Mouse (Mus musculus) embryonic facial prominence, embryonic 15.5 days (tissue): ENCODE data around the gene Cdkal1. TPM values are rescaled to one million over a fixed set of nuclear protein-coding genes. Genes with fewer than 3 reads are reported as not detected.

ENCODE experiments used
- ATAC-seq: fragments of 200-750 bp; cut with Nextera tagmentation; 2 replicates; pipeline ENCODE4 v1.8.0; 2017; ENCODE audit warnings: low read depth, moderate TSS enrichment; ENCODE audit not compliant: insufficient number of reproducible peaks, low FRiP score, low TSS enrichment
- H3K27ac ChIP-seq: fragments of 300-500 bp; sonication (generic); replicated peaks from 2 replicates; pipeline ENCODE4 v1.5.1; 2015; ENCODE audit warnings: mild to moderate bottlenecking, inconsistent platforms
- H3K27me3 ChIP-seq: fragments of 300-500 bp; sonication (generic); 2 replicates; pipeline ENCODE4 v1.6.1; 2015; ENCODE audit warnings: inconsistent platforms
- H3K36me3 ChIP-seq: fragments of 300-500 bp; sonication (generic); 2 replicates; pipeline ENCODE4 v1.6.1; 2015; ENCODE audit warnings: mild to moderate bottlenecking, inconsistent platforms
- H3K4me1 ChIP-seq: fragments of 300-500 bp; sonication (generic); 2 replicates; pipeline ENCODE4 v1.6.1; 2015; ENCODE audit warnings: inconsistent platforms
- H3K4me2 ChIP-seq: fragments of 300-500 bp; sonication (generic); replicated peaks from 2 replicates; pipeline ENCODE4 v1.6.1; 2015; ENCODE audit warnings: mild to moderate bottlenecking, inconsistent platforms
- H3K4me3 ChIP-seq: fragments of 300-500 bp; sonication (generic); replicated peaks from 2 replicates; pipeline ENCODE4 v1.5.1; 2015; ENCODE audit warnings: mild to moderate bottlenecking, inconsistent platforms
- H3K9ac ChIP-seq: fragments of 300-500 bp; sonication (generic); 2 replicates; pipeline ENCODE4 v1.6.1; 2015; ENCODE audit warnings: inconsistent platforms
- H3K9me3 ChIP-seq: fragments of 300-500 bp; sonication (generic); replicated peaks from 2 replicates; pipeline ENCODE4 v1.6.1; 2016; ENCODE audit warnings: inconsistent platforms
- WGBS: fragments of 180-500 bp; shearing (Covaris S2); methylation state at CpG from one replicate; pipeline ENCODE4 v1.1.7; 2015; 5-methylcytosine and 5-hydroxymethylcytosine counted together
- polyA plus RNA-seq: library from polyadenylated mRNA; unstranded; fragments of >200 nt; fragmentation: Nextera tagmentation; extraction: Ambion mirVana; gene quantifications from 2 replicates; pipeline ENCODE4 v1.2.1, GENCODE M21; 2015

Gene Cdkal1
- polyA plus RNA-seq, 1 experiment from 2014 or later = 31.2 TPM

- Histone ChIP-seq H3K27ac (no peak overlapping the region), H3K4me1 (no peaks in the 10 kb centered on the region), H3K9me3 (no peaks in the 10 kb centered on the region), H3K4me2 (no peak overlapping the region), H3K27me3 (no peaks in the 10 kb centered on the region), H3K4me3 (no peak overlapping the region), H3K9ac (no peak overlapping the region), H3K36me3 (no peaks in the 10 kb centered on the region)
- 87% methylated on average over 7 of the region's 7 CpGs for WGBS
- ATAC-seq = no peak
Observed at GRCm38 (mm10) chr13:29580780-29581179, 274.7 kb downstream of the Cdkal1 start.

- ATAC-seq = no peak
- no peaks in the 10 kb centered on the region for H3K9me3 ChIP-seq
- WGBS = 59% methylated on average over 3 of the region's 3 CpGs
- H3K4me1 ChIP-seq = no peaks in the 10 kb centered on the region
- no peak overlapping the region for H3K4me2 ChIP-seq
- H3K36me3 ChIP-seq = no peaks in the 10 kb centered on the region
- no peak overlapping the region for H3K4me3 ChIP-seq
- H3K27ac ChIP-seq = no peak overlapping the region
- H3K9ac ChIP-seq = no peak overlapping the region
- H3K27me3 ChIP-seq = no peaks in the 10 kb centered on the region
Observed at GRCm38 (mm10) chr13:29580009-29580408, 275.5 kb downstream of the Cdkal1 start.

GRCm38 (mm10) chr13:29578621-29579020 is 276.9 kb downstream of the Cdkal1 start:
- H3K4me3 ChIP-seq = no peak overlapping the region
- no peaks in the 10 kb centered on the region for H3K36me3 ChIP-seq
- WGBS = 87% methylated on average over 3 of the region's 3 CpGs
- H3K9me3 ChIP-seq = no peaks in the 10 kb centered on the region
- no peak overlapping the region for H3K4me2 ChIP-seq
- H3K27ac ChIP-seq = no peak overlapping the region
- no peaks in the 10 kb centered on the region for H3K27me3 ChIP-seq
- ATAC-seq = no peak
- H3K4me1 ChIP-seq = no peaks in the 10 kb centered on the region
- no peak overlapping the region for H3K9ac ChIP-seq

- Histone ChIP-seq H3K4me1 (no peaks in the 10 kb centered on the region), H3K27me3 (no peaks in the 10 kb centered on the region), H3K9ac (no peak overlapping the region), H3K4me3 (no peak overlapping the region), H3K27ac (no peak overlapping the region), H3K9me3 (no peaks in the 10 kb centered on the region), H3K36me3 (no peaks in the 10 kb centered on the region), H3K4me2 (no peak overlapping the region)
- 62% methylated on average over 1 of the region's 1 CpGs for WGBS
- ATAC-seq = no peak
Observed at GRCm38 (mm10) chr13:29574784-29575183, 280.7 kb downstream of the Cdkal1 start.

- WGBS = 38% methylated on average over 2 of the region's 2 CpGs
Observed at GRCm38 (mm10) chr13:29572477-29572876, 283.0 kb downstream of the Cdkal1 start.

GRCm38 (mm10) chr13:29565710-29566109 is 289.8 kb downstream of the Cdkal1 start:
- H3K27ac ChIP-seq = no peak overlapping the region
- no peak overlapping the region for H3K4me3 ChIP-seq
- no peaks in the 10 kb centered on the region for H3K9me3 ChIP-seq
- H3K4me1 ChIP-seq = no peaks in the 10 kb centered on the region
- H3K9ac ChIP-seq = no peak overlapping the region
- ATAC-seq = no peak
- H3K27me3 ChIP-seq = no peaks in the 10 kb centered on the region
- 20% methylated on average over 5 of the region's 5 CpGs for WGBS
- H3K36me3 ChIP-seq = no peaks in the 10 kb centered on the region
- no peak overlapping the region for H3K4me2 ChIP-seq

More at GRCm38 (mm10) chr13:29572477-29572876, 283.0 kb downstream of the Cdkal1 start:
- Histone ChIP-seq H3K9me3 (no peaks in the 10 kb centered on the region), H3K36me3 (no peaks in the 10 kb centered on the region), H3K9ac (no peak overlapping the region), H3K4me1 (no peaks in the 10 kb centered on the region), H3K4me2 (no peak overlapping the region), H3K4me3 (no peak overlapping the region), H3K27me3 (no peaks in the 10 kb centered on the region), H3K27ac (no peak overlapping the region)
- no peak for ATAC-seq

GRCm38 (mm10) chr13:29559188-29559587 is 296.3 kb downstream of the Cdkal1 start:
- no peaks in the 10 kb centered on the region for H3K27me3 ChIP-seq
- no peaks in the 10 kb centered on the region for H3K9me3 ChIP-seq
- H3K4me2 ChIP-seq = no peak overlapping the region
- H3K9ac ChIP-seq = no peak overlapping the region
- WGBS = 64% methylated on average over 3 of the region's 3 CpGs
- no peak overlapping the region for H3K27ac ChIP-seq
- no peak overlapping the region for H3K4me3 ChIP-seq
- no peak for ATAC-seq
- H3K4me1 ChIP-seq = peaks cover 8% of the 10 kb centered on the region; the same call in 1 of the 2 replicates
- H3K36me3 ChIP-seq = no peaks in the 10 kb centered on the region

- ATAC-seq = no peak
- no peaks in the 10 kb centered on the region for H3K27me3 ChIP-seq
Observed at GRCm38 (mm10) chr13:29555160-29555785, 300.2 kb downstream of the Cdkal1 start.

GRCm38 (mm10) chr13:29553792-29554191 is 301.7 kb downstream of the Cdkal1 start:
- Histone ChIP-seq H3K4me2 (no peak overlapping the region), H3K9me3 (no peaks in the 10 kb centered on the region), H3K4me1 (peaks cover 17% of the 10 kb centered on the region; the same call in 1 of the 2 replicates), H3K27me3 (no peaks in the 10 kb centered on the region), H3K27ac (no peak overlapping the region), H3K36me3 (no peaks in the 10 kb centered on the region), H3K4me3 (no peak overlapping the region), H3K9ac (no peak overlapping the region)
- ATAC-seq = no peak

More at GRCm38 (mm10) chr13:29555160-29555785, 300.2 kb downstream of the Cdkal1 start:
- no peak overlapping the region for H3K4me3 ChIP-seq
- no peaks in the 10 kb centered on the region for H3K9me3 ChIP-seq
- H3K4me2 ChIP-seq = no peak overlapping the region
- WGBS = 58% methylated on average over 9 of the region's 9 CpGs
- H3K4me1 ChIP-seq = peaks cover 13% of the 10 kb centered on the region; the same call in 1 of the 2 replicates
- 0 out of 2 replicates have a peak overlapping the region, but pooled peaks have one; percentile 63 for H3K27ac ChIP-seq
- no peaks in the 10 kb centered on the region for H3K36me3 ChIP-seq
- no peak overlapping the region for H3K9ac ChIP-seq

GRCm38 (mm10) chr13:29552322-29552870 is 303.1 kb downstream of the Cdkal1 start:
- Histone ChIP-seq H3K4me2 (no peak overlapping the region), H3K36me3 (no peaks in the 10 kb centered on the region), H3K4me1 (peaks cover 17% of the 10 kb centered on the region; the same call in 1 of the 2 replicates), H3K27me3 (no peaks in the 10 kb centered on the region), H3K27ac (no peak overlapping the region), H3K9me3 (no peaks in the 10 kb centered on the region), H3K4me3 (no peak overlapping the region), H3K9ac (no peak overlapping the region)
- 82% methylated on average over 5 of the region's 5 CpGs for WGBS
- no peak for ATAC-seq

- no peaks in the 10 kb centered on the region for H3K9me3 ChIP-seq
- H3K27me3 ChIP-seq = no peaks in the 10 kb centered on the region
- no peak overlapping the region for H3K4me2 ChIP-seq
- H3K4me1 ChIP-seq = peaks cover 16% of the 10 kb centered on the region; the same call in 1 of the 2 replicates
- H3K4me3 ChIP-seq = no peak overlapping the region
- WGBS = 29% methylated on average over 1 of the region's 1 CpGs
- no peaks in the 10 kb centered on the region for H3K36me3 ChIP-seq
- no peak overlapping the region for H3K9ac ChIP-seq
- ATAC-seq = no peak
- H3K27ac ChIP-seq = peak overlapping the region; percentile 67
Observed at GRCm38 (mm10) chr13:29550886-29551285, 304.6 kb downstream of the Cdkal1 start.

- Histone ChIP-seq H3K9me3 (no peaks in the 10 kb centered on the region), H3K36me3 (no peaks in the 10 kb centered on the region), H3K9ac (no peak overlapping the region), H3K4me1 (peaks cover 9% of the 10 kb centered on the region; the same call in 1 of the 2 replicates), H3K27me3 (no peaks in the 10 kb centered on the region), H3K4me3 (no peak overlapping the region), H3K27ac (peak overlapping the region; percentile 67; the same call in 1 of the 2 replicates), H3K4me2 (no peak overlapping the region)
- WGBS = 71% methylated on average over 6 of the region's 6 CpGs
- no peak for ATAC-seq
Observed at GRCm38 (mm10) chr13:29550203-29550602, 305.3 kb downstream of the Cdkal1 start.
